23 mouse cellular contexts compared by ENCODE assay signal in the genomic region with DNA sequence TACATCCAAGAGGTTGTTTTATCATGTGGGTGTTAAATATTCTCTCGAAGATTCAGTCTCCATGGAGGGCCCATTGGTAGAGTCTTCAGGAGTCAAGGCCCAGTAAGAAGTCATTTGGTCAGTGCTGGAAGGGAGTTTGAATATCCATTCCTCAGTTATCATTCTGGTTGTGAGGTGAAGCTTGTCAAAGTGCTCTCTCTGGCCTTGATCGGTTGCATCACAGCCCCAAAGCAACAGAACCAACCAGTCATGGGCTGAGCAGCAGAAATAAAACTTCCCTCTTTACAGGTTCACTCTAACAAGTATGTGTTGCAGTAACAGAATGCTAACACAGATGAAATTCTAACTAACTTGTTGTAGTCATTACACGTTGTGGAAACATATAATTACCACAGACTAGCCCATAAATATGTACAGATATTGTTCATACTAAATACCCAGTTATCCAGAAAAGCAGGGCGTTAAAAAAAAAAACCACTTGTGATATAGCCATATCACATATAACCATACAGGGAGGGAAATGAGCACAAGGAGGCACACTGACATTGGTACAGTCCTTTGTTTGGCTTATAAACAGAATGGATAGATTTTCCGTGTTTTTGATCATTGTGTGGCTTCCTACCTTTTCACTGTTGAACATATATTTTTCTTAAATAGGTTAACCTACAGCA. TPM values are rescaled to one million over a fixed set of nuclear protein-coding genes. Genes with fewer than 3 reads are reported as not detected.
"Had no signal": no experiment of that assay in that cellular context is flagged by ENCODE, and none has a peak within 500 bp of the region (broad histone marks: within the 10 kb centered on the region; RNA-seq: fewer than 3 reads in every experiment).

No protein-coding gene starts in this region.

- H3K4me3 ChIP-seq: kidney, embryonic 15.5 days; left cerebral cortex, adult 2 months; limb, embryonic 10.5 days; megakaryocyte, embryonic 14.5 days; midbrain, embryonic 12.5 days; neural tube, embryonic 13.5 days; stomach, embryonic 15.5 days had no signal

- ATAC-seq: intestine, embryonic 16.5 days; lung, postnatal 0 days; midbrain, embryonic 16.5 days had no signal

- H3K27me3 ChIP-seq: kidney, embryonic 15.5 days; megakaryocyte, embryonic 14.5 days; midbrain, embryonic 12.5 days; neural tube, embryonic 13.5 days; stomach, embryonic 15.5 days had no signal

- H3K9ac ChIP-seq: kidney, embryonic 15.5 days; midbrain, embryonic 12.5 days; neural tube, embryonic 13.5 days; stomach, embryonic 15.5 days had no signal

- DNase-seq: kidney, adult 2 months; kidney, postnatal 14 days; lung, adult 2 months; lung, postnatal 36 days; retina, postnatal 1 day; thymus, postnatal 36 days had no signal

- H3K4me1 ChIP-seq: kidney, embryonic 15.5 days; limb, embryonic 10.5 days; midbrain, embryonic 12.5 days; neural tube, embryonic 13.5 days; stomach, embryonic 15.5 days had no signal

- H3K9me3 ChIP-seq: kidney, embryonic 15.5 days; limb, embryonic 10.5 days; megakaryocyte, embryonic 14.5 days; midbrain, embryonic 12.5 days; neural tube, embryonic 13.5 days; stomach, embryonic 15.5 days had no signal

- H3K27ac ChIP-seq: kidney, embryonic 15.5 days; left cerebral cortex, adult 2 months; limb, embryonic 10.5 days; midbrain, embryonic 12.5 days; neural tube, embryonic 13.5 days; stomach, embryonic 15.5 days had no signal

- H3K4me2 ChIP-seq: kidney, embryonic 15.5 days; midbrain, embryonic 12.5 days; neural tube, embryonic 13.5 days; stomach, embryonic 15.5 days had no signal

- H3K36me3 ChIP-seq: kidney, embryonic 15.5 days; limb, embryonic 10.5 days; midbrain, embryonic 12.5 days; neural tube, embryonic 13.5 days; stomach, embryonic 15.5 days had no signal

RNA-seq across cellular contexts. Expression of a gene that starts 3.9 kb away (rescaled TPM):
- total RNA-seq: layer of hippocampus, adult 8-10 months; layer of hippocampus, postnatal 14 days; left cerebral cortex, adult 2 months; left cerebral cortex, postnatal 14 days had no signal
- polyA plus RNA-seq: intestine, embryonic 16.5 days; kidney, adult 2 months; kidney, embryonic 15.5 days; large intestine, adult 2 months; limb, embryonic 10.5 days; limb, embryonic 14.5 days; lung, adult 2 months; lung, postnatal 0 days; midbrain, embryonic 12.5 days; midbrain, embryonic 16.5 days; neural tube, embryonic 13.5 days; spleen, adult 2 months; stomach, embryonic 15.5 days; thymus, postnatal 0 days had no signal

RNA-seq across cellular contexts. Expression of a gene that starts 31.5 kb away (rescaled TPM):
- total RNA-seq: layer of hippocampus, adult 8-10 months; layer of hippocampus, postnatal 14 days; left cerebral cortex, adult 2 months; left cerebral cortex, postnatal 14 days had no signal
- polyA plus RNA-seq: intestine, embryonic 16.5 days; kidney, adult 2 months; kidney, embryonic 15.5 days; large intestine, adult 2 months; limb, embryonic 10.5 days; limb, embryonic 14.5 days; lung, adult 2 months; lung, postnatal 0 days; midbrain, embryonic 12.5 days; midbrain, embryonic 16.5 days; neural tube, embryonic 13.5 days; spleen, adult 2 months; stomach, embryonic 15.5 days; thymus, postnatal 0 days had no signal

RNA-seq across cellular contexts. Expression of a gene that starts 45.1 kb away (rescaled TPM):
- total RNA-seq: layer of hippocampus, adult 8-10 months; layer of hippocampus, postnatal 14 days; left cerebral cortex, adult 2 months; left cerebral cortex, postnatal 14 days had no signal
- polyA plus RNA-seq: intestine, embryonic 16.5 days; kidney, adult 2 months; kidney, embryonic 15.5 days; large intestine, adult 2 months; limb, embryonic 10.5 days; limb, embryonic 14.5 days; lung, adult 2 months; lung, postnatal 0 days; midbrain, embryonic 12.5 days; midbrain, embryonic 16.5 days; neural tube, embryonic 13.5 days; spleen, adult 2 months; stomach, embryonic 15.5 days; thymus, postnatal 0 days had no signal
